Mouse (Mus musculus) cerebellum, adult 18-20 months (tissue): Measurements from ENCODE around the gene Arglu1.

ENCODE experiments used
- DNase-seq, 2 experiments: peaks; one replicate each; pipeline ENCODE4 v3.0.0; 2021

Gene Arglu1

DNA sequence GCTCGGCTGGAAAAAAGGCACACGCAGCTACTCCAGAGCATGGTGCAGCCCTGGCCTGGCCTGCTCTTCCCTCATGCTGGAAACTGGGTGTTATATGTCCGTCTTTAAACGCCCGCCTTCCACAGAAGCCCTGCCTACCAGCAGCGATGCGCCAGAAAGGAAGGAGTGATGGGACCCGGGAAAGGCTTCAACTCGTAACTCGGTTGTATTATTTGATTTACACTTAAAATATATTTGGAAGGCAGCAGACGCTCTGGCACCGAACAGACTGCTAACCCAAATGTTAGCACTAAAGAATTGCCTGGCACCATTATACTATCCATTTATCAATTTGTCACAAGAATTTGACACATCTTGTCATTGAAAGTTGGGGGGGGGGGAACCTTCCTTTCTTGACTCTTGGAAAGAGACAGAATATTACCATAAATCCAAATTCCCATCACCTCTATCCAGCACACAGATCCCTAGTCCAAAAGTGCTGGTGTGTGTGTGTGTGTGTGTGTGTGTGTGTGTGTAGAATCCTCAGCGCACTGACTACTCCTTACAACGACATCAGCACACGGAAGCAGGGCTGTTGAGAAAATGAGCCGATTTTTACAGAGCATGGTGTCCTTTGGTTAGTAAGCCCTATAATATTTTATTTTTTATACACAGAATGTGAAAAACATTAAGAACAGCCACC lies 68.9 kb downstream of the Arglu1 start:
- DNase-seq, result no peak

DNA sequence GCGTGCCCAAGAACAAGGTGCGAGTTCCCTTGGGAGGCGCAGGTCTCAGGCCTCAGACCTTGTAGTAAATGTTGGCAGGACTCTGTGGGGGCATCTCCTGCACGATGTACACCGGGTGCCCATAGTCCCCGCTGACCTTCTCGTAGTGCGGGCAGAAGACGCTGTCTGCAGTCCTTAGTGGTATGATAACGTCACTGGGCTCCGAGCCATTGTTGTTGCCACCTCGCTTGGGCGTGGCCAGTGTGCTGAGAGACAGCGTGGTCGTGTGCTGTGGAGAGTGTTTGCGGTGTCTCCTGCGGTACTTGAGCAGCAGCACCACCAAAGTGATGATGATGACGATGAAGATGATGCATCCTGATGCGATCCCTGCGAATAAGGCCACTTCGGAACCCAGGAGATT lies 69.8 kb downstream of the Arglu1 start:
- no peak for DNase-seq

GRCm38 (mm10) chr8:8619221-8620194 lies 70.8 kb downstream of the Arglu1 start:
- DNase-seq, result no peak
